Mouse (Mus musculus): ENCODE results near the gene Twnk. TPM values are rescaled to one million over a fixed set of nuclear protein-coding genes. Genes with fewer than 3 reads are reported as not detected.

The Twnk gene
- polyA plus RNA-seq, 1 experiment = 14.8 TPM

DNA sequence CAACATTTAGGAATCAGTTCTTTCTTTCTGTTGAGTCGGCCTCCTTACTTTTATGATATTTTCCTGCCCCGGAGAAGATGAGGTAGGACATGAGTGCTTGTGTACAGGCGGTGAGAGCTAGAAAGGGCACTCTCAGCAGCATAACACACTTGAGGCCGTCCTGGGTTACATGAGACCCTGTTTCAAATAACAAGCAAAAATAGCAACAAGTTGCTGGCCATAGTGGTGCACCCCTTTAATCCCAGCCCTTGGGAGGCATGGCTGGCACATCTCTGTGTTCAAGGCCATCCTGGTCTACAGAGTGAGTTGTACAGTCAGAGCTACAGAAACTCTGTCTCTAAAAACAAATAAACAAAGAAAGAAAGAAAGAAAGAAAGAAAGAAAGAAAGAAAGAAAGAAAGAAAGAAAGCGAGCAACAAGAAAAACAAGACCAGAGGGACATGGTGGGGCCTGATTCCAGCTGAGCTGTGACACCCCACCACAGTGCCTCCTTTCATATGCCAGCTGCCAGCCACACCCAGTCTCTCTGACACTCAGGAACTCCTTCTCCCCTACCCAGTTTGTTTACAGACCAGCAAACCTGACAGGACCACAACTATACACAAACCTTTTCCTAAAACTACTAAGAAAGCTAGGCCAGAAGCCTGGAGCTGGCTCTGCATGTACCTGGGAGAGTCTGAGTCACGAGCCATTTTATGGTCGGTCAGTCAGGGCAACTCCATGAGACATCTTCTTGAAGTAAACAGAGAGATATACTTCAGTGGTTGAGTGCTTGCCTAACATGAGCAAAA lies 51.6 kb downstream of the Twnk start:
- WGBS = 57% methylated on average over 7 of the region's 7 CpGs
- Histone ChIP-seq H3K4me3 (ENCODE audit: insufficient read depth, low read depth, low read length) (no peak overlapping the region), H3K27me3 (replicated peaks; ENCODE audit: control insufficient read depth, insufficient read depth, low read length) (no peaks in the 10 kb centered on the region), H3K36me3 (ENCODE audit: control insufficient read depth, insufficient read depth, low read length) (no peaks in the 10 kb centered on the region), H3K4me1 (ENCODE audit: control insufficient read depth, insufficient read depth, low read length) (peaks cover 7% of the 10 kb centered on the region; the same call in 1 of the 2 replicates), H3K27ac (ENCODE audit: insufficient read depth, low read depth, low read length) (peak overlapping the region; percentile 53; the same call in 1 of the 2 replicates)
- no peak for DNase-seq
- TF ChIP-seq CTCF (conservative IDR thresholded peaks at IDR 0.05; ENCODE audit: insufficient read depth, insufficient read length, low read depth, low read length) = no peak

DNA sequence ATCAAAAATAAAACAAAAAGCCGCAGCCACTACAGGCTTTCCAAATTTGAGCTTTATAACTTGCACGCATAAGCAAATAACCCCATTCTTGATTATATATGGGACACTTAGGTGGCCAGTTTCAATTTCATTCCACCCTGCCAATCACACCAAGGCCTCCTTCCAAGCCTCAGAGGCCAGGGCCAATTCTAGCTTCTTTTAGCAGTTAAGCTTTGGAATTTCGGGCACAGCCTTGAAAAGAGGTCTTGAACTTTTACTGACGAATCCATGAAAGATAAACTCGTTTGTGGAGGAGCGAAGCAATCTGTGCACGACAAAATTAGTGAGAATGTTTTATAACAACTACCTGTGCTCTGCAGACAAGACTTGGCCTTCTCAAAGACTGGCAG lies 52.3 kb downstream of the Twnk start:
- Histone ChIP-seq H3K4me3 (ENCODE audit: insufficient read depth, low read depth, low read length) (peak overlapping the region; percentile 77), H3K36me3 (ENCODE audit: control insufficient read depth, insufficient read depth, low read length) (no peaks in the 10 kb centered on the region), H3K4me1 (ENCODE audit: control insufficient read depth, insufficient read depth, low read length) (peaks cover 7% of the 10 kb centered on the region; the same call in 1 of the 2 replicates), H3K27ac (ENCODE audit: insufficient read depth, low read depth, low read length) (peak overlapping the region; percentile 95), H3K27me3 (replicated peaks; ENCODE audit: control insufficient read depth, insufficient read depth, low read length) (no peaks in the 10 kb centered on the region)
- WGBS = 25% methylated on average over 7 of the region's 7 CpGs
- no peak for DNase-seq
- TF ChIP-seq POLR2A (IDR thresholded peaks at IDR 0.05; ENCODE audit: low read depth, low read length) (no peak), CTCF (conservative IDR thresholded peaks at IDR 0.05; ENCODE audit: insufficient read depth, insufficient read length, low read depth, low read length) (no peak)

DNA sequence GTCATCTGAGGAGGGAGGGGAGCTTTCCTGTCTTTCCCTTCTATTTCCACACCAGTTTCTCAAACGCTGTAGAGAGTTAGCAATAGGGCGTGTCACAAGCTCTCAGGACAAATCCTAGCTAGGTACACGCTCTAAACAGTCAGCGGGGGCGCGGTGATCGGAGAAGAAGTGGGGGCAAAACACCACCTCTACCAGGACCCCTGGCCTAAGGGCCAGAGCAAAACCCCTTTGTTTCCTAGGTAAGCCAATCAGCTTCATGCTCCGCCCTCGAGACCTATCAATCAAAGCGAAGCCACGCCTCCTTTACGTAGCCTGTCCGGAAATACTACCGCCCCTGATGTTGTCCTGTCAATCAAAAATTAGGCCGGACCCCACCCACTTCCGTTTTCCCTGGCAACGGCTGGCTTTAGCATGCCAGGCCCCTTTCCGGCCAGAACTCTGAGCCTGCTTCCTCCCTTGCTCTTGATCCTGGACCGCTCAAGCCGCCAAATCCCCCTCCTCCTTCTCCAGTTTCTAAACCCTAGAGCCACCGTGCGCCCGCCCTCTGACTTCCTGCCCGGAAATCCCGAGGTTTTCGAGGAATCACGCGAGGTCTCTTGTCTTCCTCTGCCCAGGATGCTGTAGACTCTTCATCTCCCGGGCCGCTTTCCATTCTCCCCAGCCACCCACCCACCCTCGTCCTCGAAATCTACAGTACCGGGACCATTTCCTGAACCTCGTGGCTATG lies 52.8 kb downstream of the Twnk start:
- peak; percentile 97 for DNase-seq
- TF ChIP-seq CTCF (conservative IDR thresholded peaks at IDR 0.05; ENCODE audit: insufficient read depth, insufficient read length, low read depth, low read length) (no peak), POLR2A (IDR thresholded peaks at IDR 0.05; ENCODE audit: low read depth, low read length) (no peak)
- Histone ChIP-seq H3K27ac (ENCODE audit: insufficient read depth, low read depth, low read length) (peak overlapping the region; percentile 95), H3K4me1 (ENCODE audit: control insufficient read depth, insufficient read depth, low read length) (peaks cover 7% of the 10 kb centered on the region; the same call in 1 of the 2 replicates), H3K4me3 (ENCODE audit: insufficient read depth, low read depth, low read length) (peak overlapping the region; percentile 77), H3K36me3 (ENCODE audit: control insufficient read depth, insufficient read depth, low read length) (no peaks in the 10 kb centered on the region), H3K27me3 (replicated peaks; ENCODE audit: control insufficient read depth, insufficient read depth, low read length) (no peaks in the 10 kb centered on the region)
- WGBS = under 1% methylated on average over 34 of the region's 34 CpGs

DNA sequence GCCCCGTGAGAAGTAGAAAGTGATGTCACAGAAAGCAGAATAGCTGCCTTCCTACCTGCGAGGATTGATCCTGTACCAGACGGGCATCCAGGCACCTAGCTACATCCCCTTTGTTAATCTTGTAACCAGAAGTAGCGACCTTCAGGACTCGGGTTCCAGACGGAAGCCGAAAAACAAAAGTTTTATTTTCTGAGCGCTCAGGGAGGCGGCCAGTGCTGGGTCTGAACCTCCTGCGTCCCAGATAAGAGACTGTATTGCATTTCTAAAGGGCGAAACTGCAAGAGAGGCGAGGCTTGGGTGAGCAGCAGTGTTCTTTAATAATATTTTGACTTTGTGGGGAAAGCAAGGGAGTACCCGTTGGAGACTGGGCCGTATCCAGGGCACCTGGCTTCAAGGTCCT lies 53.4 kb downstream of the Twnk start:
- WGBS = under 1% methylated on average over 14 of the region's 14 CpGs
- TF ChIP-seq CTCF (conservative IDR thresholded peaks at IDR 0.05; ENCODE audit: insufficient read depth, insufficient read length, low read depth, low read length) (no peak), POLR2A (IDR thresholded peaks at IDR 0.05; ENCODE audit: low read depth, low read length) (no peak)
- H3K36me3 ChIP-seq (ENCODE audit: control insufficient read depth, insufficient read depth, low read length) = no peaks in the 10 kb centered on the region
- no peaks in the 10 kb centered on the region for H3K27me3 ChIP-seq (replicated peaks; ENCODE audit: control insufficient read depth, insufficient read depth, low read length)
- peaks cover 7% of the 10 kb centered on the region; the same call in 1 of the 2 replicates for H3K4me1 ChIP-seq (ENCODE audit: control insufficient read depth, insufficient read depth, low read length)
- peak overlapping the region; percentile 95 for H3K27ac ChIP-seq (ENCODE audit: insufficient read depth, low read depth, low read length)
- DNase-seq = no peak
- peak overlapping the region; percentile 77 for H3K4me3 ChIP-seq (ENCODE audit: insufficient read depth, low read depth, low read length)

Other genes starting within 250 kb of the Twnk start
- 25.8 and 29.7 TPM in 2 replicates for gene Pax2, start 249.6 kb upstream of the Twnk start, polyA plus RNA-seq (2012; rRNA removed)
- 10.5 and 31.1 TPM in 2 replicates for gene Slf2, start 74.5 kb upstream of the Twnk start, polyA plus RNA-seq (2012; rRNA removed)
- 92.2 and 119 TPM in 2 replicates for gene Sema4g, start 16.6 kb upstream of the Twnk start, polyA plus RNA-seq (2012; rRNA removed)
- gene Mrpl43, start 779 bp downstream of the Twnk start, polyA plus RNA-seq (2012; rRNA removed) = 86.5 and 87.9 TPM in 2 replicates
- 54.7 and 74.3 TPM in 2 replicates for gene Lzts2, start 8.8 kb downstream of the Twnk start, polyA plus RNA-seq (2012; rRNA removed)
- 0.74 and 0.99 TPM in 2 replicates for gene Pdzd7, start 40.1 kb downstream of the Twnk start, polyA plus RNA-seq (2012; rRNA removed)
- 20.8 and 23.5 TPM in 2 replicates for gene Sfxn3, start 41.8 kb downstream of the Twnk start, polyA plus RNA-seq (2012; rRNA removed)
- 1.9 and 2.1 TPM in 2 replicates for gene Kazald1, start 69.6 kb downstream of the Twnk start, polyA plus RNA-seq (2012; rRNA removed)
- gene Tlx1, start 145.0 kb downstream of the Twnk start, polyA plus RNA-seq (2012; rRNA removed) = not detected in 2 replicates
- 0.06 TPM in 1 of 2 replicates, not detected in the other for gene Lbx1, start 230.1 kb downstream of the Twnk start, polyA plus RNA-seq (2012; rRNA removed)